Mouse (Mus musculus): ENCODE results near the gene Slit1. TPM values are rescaled to one million over a fixed set of nuclear protein-coding genes. Genes with fewer than 3 reads are reported as not detected.

Slit1 gene
- polyA plus RNA-seq, 1 experiment from 2014 or later: 13.4 TPM

GRCm38 (mm10) chr19:41560856-41561255 lies 182.6 kb downstream of the Slit1 start:
- WGBS: 93% methylated on average over 3 of the region's 3 CpGs
- no peaks in the 10 kb centered on the region for H3K9me3 ChIP-seq (replicated peaks)
- no peaks in the 10 kb centered on the region for H3K4me1 ChIP-seq
- DNase-seq (ENCODE audit: low spot score): no peak
- H3K4me3 ChIP-seq: no peak overlapping the region
- H3K27me3 ChIP-seq (ENCODE audit: low read depth, poor library complexity, severe bottlenecking): no peaks in the 10 kb centered on the region
- H3K36me3 ChIP-seq: peaks cover 34% of the 10 kb centered on the region
- H3K27ac ChIP-seq (replicated peaks): no peak overlapping the region

DNA sequence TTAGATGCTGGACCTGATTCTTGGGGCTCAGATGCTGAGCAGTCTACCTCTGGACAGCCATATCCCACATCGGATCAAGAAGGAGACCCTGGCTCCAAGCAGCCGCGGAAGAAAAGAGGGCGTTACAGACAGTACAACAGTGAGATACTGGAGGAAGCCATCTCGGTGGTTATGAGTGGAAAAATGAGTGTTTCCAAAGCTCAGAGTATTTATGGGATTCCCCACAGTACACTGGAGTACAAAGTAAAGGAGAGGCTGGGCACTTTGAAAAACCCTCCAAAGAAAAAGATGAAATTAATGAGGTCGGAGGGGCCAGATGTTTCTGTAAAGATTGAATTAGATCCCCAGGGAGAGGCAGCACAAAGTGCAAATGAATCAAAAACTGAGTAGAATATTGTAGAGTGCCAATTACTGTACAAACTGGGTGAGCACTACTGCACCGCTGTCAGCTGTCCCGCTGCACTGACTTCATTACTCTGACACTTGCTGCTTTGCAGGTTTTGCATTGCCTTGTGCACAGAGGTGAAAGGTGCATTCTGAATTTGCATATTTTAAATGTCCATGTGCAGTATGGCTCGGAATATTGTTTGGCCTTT lies 184.5 kb downstream of the Slit1 start:
- 94% methylated on average over 9 of the region's 9 CpGs for WGBS

GRCm38 (mm10) chr19:41557491-41557890 lies 186.0 kb downstream of the Slit1 start:
- Histone ChIP-seq H3K4me1 (no peaks in the 10 kb centered on the region), H3K36me3 (peaks cover 52% of the 10 kb centered on the region)
- 92% methylated on average over 4 of the region's 4 CpGs for WGBS

More for the DNA sequence above, 184.5 kb downstream of the Slit1 start:
- Histone ChIP-seq H3K36me3 (peaks cover 39% of the 10 kb centered on the region), H3K4me1 (no peaks in the 10 kb centered on the region), H3K4me3 (no peak overlapping the region), H3K27me3 (ENCODE audit: low read depth, poor library complexity, severe bottlenecking) (no peaks in the 10 kb centered on the region), H3K27ac (replicated peaks) (no peak overlapping the region), H3K9me3 (replicated peaks) (no peaks in the 10 kb centered on the region)
- DNase-seq (ENCODE audit: low spot score): no peak

DNA sequence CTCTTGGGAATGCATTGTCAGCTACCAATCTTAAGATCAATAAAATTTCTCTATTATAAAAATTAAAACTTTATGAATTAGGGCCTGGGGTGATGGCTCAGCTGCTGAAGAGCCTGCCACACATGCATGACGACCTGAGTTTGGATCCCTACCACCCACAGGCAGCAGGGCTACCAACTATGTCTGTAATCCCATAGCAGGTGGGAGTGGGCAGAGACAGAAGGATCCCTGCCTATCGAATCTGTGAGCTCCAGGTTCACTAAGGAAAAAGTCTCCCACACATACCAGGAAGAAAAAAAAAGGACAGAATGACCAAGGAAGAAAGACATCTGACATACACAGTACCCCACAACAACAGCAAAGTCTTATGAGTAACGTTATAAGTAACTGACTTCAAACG lies 186.5 kb downstream of the Slit1 start:
- Histone ChIP-seq H3K4me3 (no peak overlapping the region), H3K4me1 (no peaks in the 10 kb centered on the region), H3K36me3 (peaks cover 55% of the 10 kb centered on the region), H3K27ac (replicated peaks) (no peak overlapping the region), H3K27me3 (ENCODE audit: low read depth, poor library complexity, severe bottlenecking) (no peaks in the 10 kb centered on the region), H3K9me3 (replicated peaks) (no peaks in the 10 kb centered on the region)
- no peak for DNase-seq (ENCODE audit: low spot score)
- WGBS: 86% methylated on average over 4 of the region's 4 CpGs

More at GRCm38 (mm10) chr19:41557491-41557890, 186.0 kb downstream of the Slit1 start:
- H3K9me3 ChIP-seq (replicated peaks): no peaks in the 10 kb centered on the region
- no peak overlapping the region for H3K4me3 ChIP-seq
- no peak for DNase-seq (ENCODE audit: low spot score)
- no peak overlapping the region for H3K27ac ChIP-seq (replicated peaks)
- H3K27me3 ChIP-seq (ENCODE audit: low read depth, poor library complexity, severe bottlenecking): no peaks in the 10 kb centered on the region

Small RNA genes lying within 50 kb of the gene (microRNA-seq; reads per million reads assigned to microRNA genes)
- gene Mir8091: not detected

Other genes starting within 250 kb of the Slit1 start
- 2.4 and 2.8 TPM in 2 replicates for gene Gm340, start 161.3 kb downstream of the Slit1 start, polyA plus RNA-seq (2016; fragmentation: Nextera tagmentation; extraction: Ambion mirVana)
- 38.1 and 39.5 TPM in 2 replicates for gene Arhgap19, start 58.4 kb upstream of the Slit1 start, polyA plus RNA-seq (2016; fragmentation: Nextera tagmentation; extraction: Ambion mirVana)
- 10.3 and 11.9 TPM in 2 replicates for gene Frat1, start 86.3 kb upstream of the Slit1 start, polyA plus RNA-seq (2016; fragmentation: Nextera tagmentation; extraction: Ambion mirVana)
- gene Frat2, start 104.5 kb upstream of the Slit1 start, polyA plus RNA-seq (2016; fragmentation: Nextera tagmentation; extraction: Ambion mirVana): 5.4 and 6.5 TPM in 2 replicates
- gene Rrp12, start 152.5 kb upstream of the Slit1 start, polyA plus RNA-seq (2016; fragmentation: Nextera tagmentation; extraction: Ambion mirVana): 34.0 and 35.4 TPM in 2 replicates
- gene Pgam1, start 168.3 kb upstream of the Slit1 start, polyA plus RNA-seq (2016; fragmentation: Nextera tagmentation; extraction: Ambion mirVana): 924 and 1,153 TPM in 2 replicates
- gene Exosc1, start 189.8 kb upstream of the Slit1 start, polyA plus RNA-seq (2016; fragmentation: Nextera tagmentation; extraction: Ambion mirVana): 82.1 and 96.4 TPM in 2 replicates
- 88.4 and 91.6 TPM in 2 replicates for gene Zdhhc16, start 189.8 kb upstream of the Slit1 start, polyA plus RNA-seq (2016; fragmentation: Nextera tagmentation; extraction: Ambion mirVana)
- 34.8 and 39.4 TPM in 2 replicates for gene Mms19, start 237.5 kb upstream of the Slit1 start, polyA plus RNA-seq (2016; fragmentation: Nextera tagmentation; extraction: Ambion mirVana)
- 9.5 and 10.2 TPM in 2 replicates for gene Ubtd1, start 238.1 kb upstream of the Slit1 start, polyA plus RNA-seq (2016; fragmentation: Nextera tagmentation; extraction: Ambion mirVana)

Measured in midbrain, embryonic 10.5 days (tissue).